Mouse (Mus musculus) intestine, embryonic 15.5 days (tissue): ENCODE data around the gene Pramef17. TPM values are rescaled to one million over a fixed set of nuclear protein-coding genes. Genes with fewer than 3 reads are reported as not detected.
"Not testable (repeated sequence)": the region's sequence is repeated elsewhere in the genome, so short reads cannot be mapped to it uniquely, and the experiment has no call there.

Source experiments
- ATAC-seq: fragments of 200-750 bp; cut with Nextera tagmentation; 2 replicates; pipeline ENCODE4 v1.8.0; 2017; ENCODE audit warnings: moderate TSS enrichment, moderate library complexity
- H3K27ac ChIP-seq: fragments of 300-500 bp; sonication (generic); 2 replicates; pipeline ENCODE4 v1.5.1; 2015; ENCODE audit warnings: mild to moderate bottlenecking, inconsistent platforms
- H3K27me3 ChIP-seq: fragments of 300-500 bp; sonication (generic); replicated peaks from 2 replicates; pipeline ENCODE4 v1.6.1; 2015; ENCODE audit warnings: inconsistent platforms
- H3K36me3 ChIP-seq: fragments of 300-500 bp; sonication (generic); 2 replicates; pipeline ENCODE4 v1.6.1; 2015; ENCODE audit warnings: inconsistent platforms
- H3K4me1 ChIP-seq: fragments of 300-500 bp; sonication (generic); replicated peaks from 2 replicates; pipeline ENCODE4 v1.6.1; 2015; ENCODE audit warnings: inconsistent platforms
- H3K4me2 ChIP-seq: fragments of 300-500 bp; sonication (generic); replicated peaks from 2 replicates; pipeline ENCODE4 v1.6.1; 2015; ENCODE audit warnings: mild to moderate bottlenecking, inconsistent platforms
- H3K4me3 ChIP-seq: fragments of 300-500 bp; sonication (generic); replicated peaks from 2 replicates; pipeline ENCODE4 v1.5.1; 2015; ENCODE audit warnings: inconsistent platforms
- H3K9ac ChIP-seq: fragments of 300-500 bp; sonication (generic); 2 replicates; pipeline ENCODE4 v1.6.1; 2015; ENCODE audit warnings: inconsistent platforms
- H3K9me3 ChIP-seq: fragments of 300-500 bp; sonication (generic); 2 replicates; pipeline ENCODE4 v1.6.1; 2016; ENCODE audit warnings: inconsistent platforms
- WGBS: fragments of 180-500 bp; shearing (Covaris S2); methylation state at CpG from one replicate; pipeline ENCODE4 v1.1.7; 2015; 5-methylcytosine and 5-hydroxymethylcytosine counted together
- polyA plus RNA-seq: library from polyadenylated mRNA; unstranded; fragments of >200 nt; fragmentation: Nextera tagmentation; extraction: Ambion mirVana; gene quantifications from 2 replicates; pipeline ENCODE4 v1.2.1, GENCODE M21; 2015

Pramef17 gene
- not detected in 2 replicates for polyA plus RNA-seq

- not testable (repeated sequence) for H3K36me3 ChIP-seq, ATAC-seq, H3K9me3 ChIP-seq, H3K4me1 ChIP-seq, H3K4me3 ChIP-seq, H3K27me3 ChIP-seq, H3K9ac ChIP-seq, H3K4me2 ChIP-seq, H3K27ac ChIP-seq
- 64% methylated on average over 3 of the region's 3 CpGs for WGBS
Observed at GRCm38 (mm10) chr4:143994269-143994668, at the start of gene Pramef17. Pramef17 (minus strand) TSS chr4:143994369.

GRCm38 (mm10) chr4:143988126-143988525, 6.0 kb downstream of the Pramef17 start:
- ATAC-seq, H3K27ac ChIP-seq, H3K4me1 ChIP-seq, H3K4me2 ChIP-seq, H3K9me3 ChIP-seq, H3K4me3 ChIP-seq, H3K9ac ChIP-seq, H3K36me3 ChIP-seq, H3K27me3 ChIP-seq: not testable (repeated sequence)
- WGBS = 93% methylated on average over 17 of the region's 17 CpGs

GRCm38 (mm10) chr4:143987475-143987941, 6.7 kb downstream of the Pramef17 start:
- WGBS = 85% methylated on average over 15 of the region's 17 CpGs
- not testable (repeated sequence) for H3K4me1 ChIP-seq, H3K4me2 ChIP-seq, H3K27ac ChIP-seq, H3K4me3 ChIP-seq, ATAC-seq, H3K9me3 ChIP-seq, H3K27me3 ChIP-seq, H3K9ac ChIP-seq, H3K36me3 ChIP-seq

GRCm38 (mm10) chr4:143985733-143986132, 8.4 kb downstream of the Pramef17 start:
- WGBS = 93% methylated on average over 6 of the region's 9 CpGs
- not testable (repeated sequence) for H3K27ac ChIP-seq, ATAC-seq, H3K4me3 ChIP-seq, H3K9me3 ChIP-seq, H3K27me3 ChIP-seq, H3K4me2 ChIP-seq, H3K36me3 ChIP-seq, H3K4me1 ChIP-seq, H3K9ac ChIP-seq

- WGBS = no CpG with 5 or more reads among the region's 7 CpGs
- H3K9me3 ChIP-seq, H3K4me3 ChIP-seq, H3K27me3 ChIP-seq, ATAC-seq, H3K27ac ChIP-seq, H3K36me3 ChIP-seq, H3K4me1 ChIP-seq, H3K4me2 ChIP-seq, H3K9ac ChIP-seq: not testable (repeated sequence)
Observed at GRCm38 (mm10) chr4:143985165-143985564, 9.0 kb downstream of the Pramef17 start.

- not testable (repeated sequence) for H3K36me3 ChIP-seq, H3K4me3 ChIP-seq, H3K9me3 ChIP-seq, H3K4me1 ChIP-seq, H3K4me2 ChIP-seq, H3K27ac ChIP-seq, H3K9ac ChIP-seq, H3K27me3 ChIP-seq, ATAC-seq
- 29% methylated on average over 1 of the region's 1 CpGs for WGBS
Observed at GRCm38 (mm10) chr4:143983446-143983845, 10.7 kb downstream of the Pramef17 start.

- H3K4me1 ChIP-seq, H3K9me3 ChIP-seq, H3K4me2 ChIP-seq, ATAC-seq, H3K27ac ChIP-seq, H3K27me3 ChIP-seq, H3K9ac ChIP-seq, H3K4me3 ChIP-seq, H3K36me3 ChIP-seq: not testable (repeated sequence)
- WGBS = 50% methylated on average over 2 of the region's 2 CpGs
Observed at GRCm38 (mm10) chr4:143966850-143967249, 27.3 kb downstream of the Pramef17 start, which contains the start of gene Gm13101. Gm13101 (minus strand) TSS chr4:143966950.

GRCm38 (mm10) chr4:143950916-143951315, 43.3 kb downstream of the Pramef17 start, which contains the start of gene Pramef25:
Pramef25 (minus strand) TSS chr4:143951016.
- not testable (repeated sequence) for ATAC-seq, H3K36me3 ChIP-seq, H3K9me3 ChIP-seq, H3K4me1 ChIP-seq, H3K4me2 ChIP-seq, H3K9ac ChIP-seq, H3K27ac ChIP-seq, H3K27me3 ChIP-seq, H3K4me3 ChIP-seq
- 86% methylated on average over 1 of the region's 1 CpGs for WGBS

Other genes with a start within 250 kb of the Pramef17 start
- not detected in 2 replicates for gene Gm13023, start 205.0 kb downstream of the Pramef17 start, polyA plus RNA-seq
- not detected in 2 replicates for gene Gm13084, start 178.3 kb downstream of the Pramef17 start, polyA plus RNA-seq
- gene Gm13103, start 147.9 kb downstream of the Pramef17 start, polyA plus RNA-seq = not detected in 2 replicates
- not detected in 2 replicates for gene Pramef6, start 94.0 kb downstream of the Pramef17 start, polyA plus RNA-seq
- gene Pramef25, start 43.4 kb downstream of the Pramef17 start, polyA plus RNA-seq = not detected in 2 replicates
- not detected in 2 replicates for gene Gm13101, start 27.4 kb downstream of the Pramef17 start, polyA plus RNA-seq
- not detected in 2 replicates for gene Pramel4, start 64.8 kb upstream of the Pramef17 start, polyA plus RNA-seq
- gene Gm13102, start 112.1 kb upstream of the Pramef17 start, polyA plus RNA-seq = not detected in 2 replicates
- not detected in 2 replicates for gene Oog3, start 168.3 kb upstream of the Pramef17 start, polyA plus RNA-seq
- gene Oog2, start 196.3 kb upstream of the Pramef17 start, polyA plus RNA-seq = not detected in 2 replicates
- gene C87977, start 218.9 kb upstream of the Pramef17 start, polyA plus RNA-seq = not detected in 2 replicates